Mouse (Mus musculus) thymus, adult 2 months (tissue): ENCODE data around the gene Aff1. TPM values are rescaled to one million over a fixed set of nuclear protein-coding genes. Genes with fewer than 3 reads are reported as not detected.

Experiments used
- DNase-seq: peaks from one replicate; pipeline ENCODE4 v3.0.0; 2021
- H3K27ac ChIP-seq: fragments of 200-500 bp; 2 replicates; pipeline ENCODE4 v1.5.1; 2012; ENCODE audit warnings: low read length, control low read depth; ENCODE audit not compliant: control insufficient read depth, insufficient read depth
- H3K27me3 ChIP-seq: fragments of 200-500 bp; 2 replicates; pipeline ENCODE4 v1.6.1; 2012; ENCODE audit warnings: mild to moderate bottlenecking, low read length, moderate library complexity, mixed read lengths; ENCODE audit not compliant: control insufficient read depth, insufficient read depth
- H3K36me3 ChIP-seq: fragments of 200-500 bp; 2 replicates; pipeline ENCODE4 v1.6.1; 2012; ENCODE audit warnings: mild to moderate bottlenecking, low read length, moderate library complexity; ENCODE audit not compliant: control insufficient read depth, insufficient read depth
- H3K4me1 ChIP-seq: fragments of 200-500 bp; replicated peaks from 2 replicates; pipeline ENCODE4 v1.6.1; 2012; ENCODE audit warnings: low read length; ENCODE audit not compliant: control insufficient read depth, insufficient read depth
- H3K4me3 ChIP-seq: fragments of 200-500 bp; 2 replicates; pipeline ENCODE4 v1.5.1; 2012; ENCODE audit warnings: mild to moderate bottlenecking, low read length, control low read depth, moderate library complexity; ENCODE audit not compliant: control insufficient read depth, insufficient read depth
- CTCF ChIP-seq: fragments of 200-500 bp; IDR thresholded peaks from 2 replicates; pipeline ENCODE4 v1.5.1; 2012; ENCODE audit warnings: mild to moderate bottlenecking, control low read depth, low read length, moderate library complexity, borderline replicate concordance; ENCODE audit not compliant: control insufficient read depth, poor library complexity, insufficient read depth; ENCODE audit errors: extremely low read depth
- POLR2A ChIP-seq: fragments of 200-500 bp; IDR thresholded peaks from 2 replicates; pipeline ENCODE4 v1.6.1; 2012; ENCODE audit warnings: mild to moderate bottlenecking, low read length, control low read depth, moderate library complexity; ENCODE audit not compliant: control insufficient read depth, poor library complexity, insufficient read depth; ENCODE audit errors: extremely low read depth
- WGBS: fragments of 180-500 bp; shearing (Covaris S2); methylation state at CpG from one replicate; pipeline ENCODE4 v1.1.7; 2018; 5-methylcytosine and 5-hydroxymethylcytosine counted together
- polyA plus RNA-seq: library from polyadenylated mRNA; depleted of rRNA; stranded (reverse); fragments of >200 nt; gene quantifications from 2 replicates; pipeline ENCODE4 v1.2.3, GENCODE M21; 2012

The Aff1 gene
- polyA plus RNA-seq, 1 experiment = 49.1 TPM

DNA sequence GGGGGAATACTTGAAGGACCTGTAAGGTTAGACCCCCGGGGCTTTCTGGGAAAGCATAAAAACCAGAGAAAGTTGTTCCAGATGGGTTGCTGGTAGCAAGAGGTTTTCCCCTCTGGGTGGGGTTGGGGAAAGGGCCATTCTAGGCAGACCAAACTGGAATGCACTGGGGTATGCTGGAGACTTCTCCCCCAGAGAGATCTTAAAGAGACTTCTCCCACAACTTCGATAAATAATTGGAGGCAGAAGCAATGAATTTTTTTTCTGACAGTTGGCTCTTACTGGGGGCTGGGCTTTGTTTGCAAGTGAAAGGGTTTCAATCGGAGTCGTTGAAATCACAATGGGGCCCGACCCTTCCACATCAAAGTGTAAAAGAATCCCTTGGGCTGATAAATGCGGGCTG lies 32.2 kb downstream of the Aff1 start:
- WGBS = 45% methylated on average over 6 of the region's 6 CpGs
- Histone ChIP-seq H3K27me3 (no peaks in the 10 kb centered on the region), H3K27ac (no peak overlapping the region), H3K4me1 (peaks cover 57% of the 10 kb centered on the region), H3K4me3 (no peak overlapping the region), H3K36me3 (no peaks in the 10 kb centered on the region)
- no peak for DNase-seq
- TF ChIP-seq POLR2A = no peak
- no peak for TF ChIP-seq CTCF

DNA sequence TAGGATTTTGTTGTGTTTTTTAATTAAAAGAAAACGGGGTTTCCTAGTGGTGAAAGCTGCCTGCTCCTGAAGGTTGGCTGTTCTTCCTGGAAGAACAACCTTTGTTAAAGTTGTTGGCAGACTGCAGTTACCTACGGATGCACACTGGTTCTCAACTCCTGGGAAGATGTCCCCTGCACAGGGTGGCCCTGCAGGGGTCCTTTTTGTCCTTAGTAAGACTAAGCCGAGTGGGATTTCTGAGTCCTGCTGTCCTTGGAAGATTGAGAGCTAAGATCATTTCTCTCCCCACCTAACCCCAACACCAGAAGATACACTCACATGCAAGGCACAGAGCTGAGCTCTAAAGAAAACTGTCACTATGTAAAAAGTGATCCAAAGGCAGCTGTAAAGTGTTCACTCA lies 32.6 kb downstream of the Aff1 start:
- Histone ChIP-seq H3K4me1 (peaks cover 60% of the 10 kb centered on the region), H3K27me3 (no peaks in the 10 kb centered on the region), H3K36me3 (no peaks in the 10 kb centered on the region), H3K27ac (peak overlapping the region; percentile 74), H3K4me3 (no peak overlapping the region)
- no peak for TF ChIP-seq CTCF
- TF ChIP-seq POLR2A = no peak
- 86% methylated on average over 3 of the region's 3 CpGs for WGBS
- DNase-seq = no peak

DNA sequence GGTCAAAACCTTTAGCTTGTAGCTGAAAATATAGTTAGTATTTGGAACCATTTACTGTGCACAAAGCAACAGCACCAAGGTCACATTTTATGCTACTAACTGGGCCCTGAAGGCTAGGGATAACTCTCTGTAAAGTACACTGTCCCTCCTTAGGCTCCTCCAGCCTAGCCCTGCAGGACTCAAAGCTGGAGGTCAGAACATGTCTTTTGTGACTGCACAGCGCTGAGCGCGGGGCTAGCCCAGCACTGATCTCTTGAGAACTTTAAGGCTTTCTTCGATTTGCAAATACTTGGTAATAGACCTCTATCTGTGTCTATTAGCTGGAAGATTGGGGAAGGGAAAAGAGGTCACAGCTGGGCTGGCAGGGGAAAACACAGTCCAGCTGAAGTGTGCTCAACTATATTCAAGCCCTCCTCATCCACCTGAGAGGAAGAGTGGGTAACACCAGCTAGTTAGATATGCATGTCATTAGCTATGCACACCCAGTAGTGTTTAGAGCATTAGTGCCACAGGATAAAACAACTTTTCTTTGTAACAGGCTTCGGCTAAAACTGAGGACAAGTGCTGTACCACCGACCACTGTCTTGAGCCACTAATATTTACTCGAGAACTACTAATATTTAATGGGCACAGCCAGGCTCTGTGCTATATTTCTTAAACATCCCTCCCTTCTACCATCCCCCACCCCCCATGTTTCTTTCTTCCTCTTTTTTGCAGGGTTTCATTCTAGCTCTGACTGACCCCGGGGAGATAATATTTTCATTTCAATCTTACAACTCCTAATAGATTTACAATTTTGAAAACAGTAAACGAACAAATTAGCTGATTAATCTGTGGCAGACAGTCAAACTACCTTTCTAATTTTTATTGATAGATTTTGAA lies 33.3 kb downstream of the Aff1 start:
- 50% methylated on average over 9 of the region's 9 CpGs for WGBS
- Histone ChIP-seq H3K36me3 (no peaks in the 10 kb centered on the region), H3K27me3 (no peaks in the 10 kb centered on the region), H3K27ac (peak overlapping the region; percentile 82), H3K4me1 (peaks cover 56% of the 10 kb centered on the region), H3K4me3 (no peak overlapping the region)
- no peak for DNase-seq
- no peak for TF ChIP-seq POLR2A
- TF ChIP-seq CTCF = no peak

- peak overlapping the region; percentile 82 for H3K27ac ChIP-seq
- DNase-seq = peak; percentile 84
- no peak overlapping the region for H3K4me3 ChIP-seq
Observed at GRCm38 (mm10) chr5:103726281-103726938, 34.2 kb downstream of the Aff1 start.

DNA sequence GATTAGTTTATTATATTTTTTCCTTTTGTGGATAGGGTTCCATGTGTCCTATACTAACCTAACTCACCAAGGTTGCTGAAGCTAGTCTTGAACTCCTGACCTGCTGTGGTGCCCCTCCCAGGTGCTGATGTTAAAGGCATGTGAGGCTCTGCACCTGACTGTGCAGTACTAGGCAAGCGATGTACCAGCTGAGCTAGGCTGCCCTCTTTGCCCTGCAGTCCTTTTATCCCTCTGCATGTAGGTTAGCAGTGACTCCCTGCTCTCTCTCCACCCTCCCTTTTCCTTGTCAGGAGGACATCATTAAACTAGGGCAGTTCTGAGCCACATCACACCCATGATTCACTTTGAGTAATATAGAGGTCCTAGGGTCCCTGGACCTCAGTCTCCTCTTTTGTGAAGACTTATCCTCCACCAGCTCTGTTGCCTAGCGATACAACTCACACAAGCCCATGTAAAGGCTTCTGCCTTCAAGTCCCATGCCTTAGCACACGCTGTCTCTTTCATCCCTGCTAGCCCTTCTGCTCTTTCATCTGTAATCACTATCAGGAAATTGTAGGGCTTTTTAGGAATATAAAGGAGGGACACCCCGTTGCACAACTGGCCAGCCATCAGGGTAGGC lies 35.7 kb downstream of the Aff1 start:
- peak overlapping the region; percentile 55 for H3K27ac ChIP-seq

More at GRCm38 (mm10) chr5:103726281-103726938, 34.2 kb downstream of the Aff1 start:
- peaks cover 52% of the 10 kb centered on the region for H3K4me1 ChIP-seq
- WGBS = 20% methylated on average over 8 of the region's 8 CpGs
- H3K36me3 ChIP-seq = no peaks in the 10 kb centered on the region
- TF ChIP-seq POLR2A (no peak), CTCF (no peak)
- no peaks in the 10 kb centered on the region for H3K27me3 ChIP-seq

DNA sequence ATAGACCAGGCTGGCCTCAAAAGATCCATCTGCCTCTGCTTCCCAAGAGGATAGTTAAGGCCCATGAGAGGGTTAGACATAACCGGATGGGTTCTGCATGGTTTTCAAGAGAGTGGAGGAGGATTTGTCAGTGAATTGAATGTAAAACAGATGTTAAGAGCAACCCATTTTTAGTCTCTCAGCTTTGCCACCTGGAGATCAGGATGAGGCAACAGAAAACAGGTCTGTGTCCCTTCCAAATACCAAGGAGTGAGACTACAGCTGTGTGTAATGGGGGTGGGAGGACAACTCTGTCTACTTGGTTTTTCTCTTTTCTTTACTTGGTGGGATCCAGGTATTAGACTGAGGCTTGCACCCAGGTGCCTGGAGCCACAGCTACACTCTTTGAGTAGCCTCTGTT lies 37.1 kb downstream of the Aff1 start:
- WGBS = 61% methylated on average over 1 of the region's 1 CpGs
- Histone ChIP-seq H3K4me1 (peaks cover 45% of the 10 kb centered on the region), H3K27ac (peak overlapping the region; percentile 74), H3K36me3 (no peaks in the 10 kb centered on the region), H3K4me3 (no peak overlapping the region), H3K27me3 (no peaks in the 10 kb centered on the region)
- no peak for TF ChIP-seq POLR2A
- no peak for TF ChIP-seq CTCF
- peak; percentile 28 for DNase-seq

More for the DNA sequence above, 35.7 kb downstream of the Aff1 start:
- Histone ChIP-seq H3K27me3 (no peaks in the 10 kb centered on the region), H3K4me1 (peaks cover 51% of the 10 kb centered on the region), H3K4me3 (no peak overlapping the region), H3K36me3 (no peaks in the 10 kb centered on the region)
- TF ChIP-seq CTCF = no peak
- 68% methylated on average over 4 of the region's 4 CpGs for WGBS
- peak; percentile 47 for DNase-seq
